Mouse (Mus musculus) CD8-positive naive resting alpha-beta T cell, adult 2 months (primary cell): ENCODE measurements at regions not wholly inside any gene's neighbourhood (a gene's known extent, or its start where the extent isn't known, plus 50 kb on each side); places are given as distances from the start of the nearest gene placed in this dataset.

Experiments used
- DNase-seq, 2 experiments: peaks; one replicate each; pipeline ENCODE4 v3.0.0; 2022; ENCODE audit warnings: low read depth in 2 of 2, low spot score in 2 of 2

DNA sequence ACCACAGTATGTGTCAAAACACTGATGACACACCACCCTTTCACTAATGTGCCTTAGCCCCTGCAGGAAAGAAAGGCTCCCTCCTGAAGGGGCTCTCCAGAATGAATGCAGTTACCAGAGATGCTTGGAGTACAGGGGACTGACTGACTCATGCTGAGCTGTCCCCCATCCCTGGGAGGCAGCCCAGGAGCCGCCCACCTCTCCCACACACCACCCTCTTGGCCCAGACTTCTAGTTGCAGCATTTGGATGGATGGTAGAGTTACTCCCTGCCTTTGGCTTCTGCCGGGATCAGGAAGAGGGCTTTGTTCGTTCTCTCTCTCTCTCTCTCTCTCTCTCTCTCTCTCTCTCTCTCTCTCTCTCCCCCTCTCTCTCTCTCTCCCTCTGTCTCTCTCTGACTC, 53.4 kb upstream of the Jun start:
- no peak for DNase-seq

DNA sequence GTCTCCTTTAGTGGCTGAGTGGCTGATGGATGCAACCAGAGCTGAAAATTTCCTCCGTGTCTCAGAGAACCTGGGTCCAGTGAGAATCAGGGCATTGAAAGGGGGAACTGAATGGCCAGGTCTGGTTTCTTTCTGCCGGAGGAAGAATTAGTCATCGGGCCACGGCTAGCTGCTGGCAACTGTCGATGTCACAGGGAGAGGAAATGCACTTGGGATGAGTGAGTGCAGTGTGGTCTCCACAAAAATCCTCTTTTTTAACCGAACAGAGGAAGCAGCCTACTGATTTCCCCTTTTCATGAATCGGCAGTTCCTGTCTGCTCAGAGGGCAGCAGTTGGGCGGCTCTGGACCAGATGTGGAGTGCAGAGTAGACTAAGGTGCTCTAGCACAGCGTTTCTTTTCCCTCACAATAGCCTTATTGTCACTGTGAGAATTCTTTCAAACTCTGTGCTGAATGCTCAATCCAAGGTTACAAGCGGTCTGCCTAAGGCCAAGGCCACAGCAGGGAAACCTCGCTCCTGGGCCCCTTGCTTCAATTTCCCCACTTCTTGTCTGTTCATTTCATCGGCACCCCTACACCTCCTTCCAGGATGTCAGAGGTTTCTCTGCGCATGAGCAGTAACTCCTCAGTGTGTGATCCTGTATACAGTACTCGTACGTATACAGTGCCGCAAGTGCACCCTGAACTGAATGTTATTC, 54.1 kb upstream of the Jun start:
- peak; percentile 25 to 42 for DNase-seq

DNA sequence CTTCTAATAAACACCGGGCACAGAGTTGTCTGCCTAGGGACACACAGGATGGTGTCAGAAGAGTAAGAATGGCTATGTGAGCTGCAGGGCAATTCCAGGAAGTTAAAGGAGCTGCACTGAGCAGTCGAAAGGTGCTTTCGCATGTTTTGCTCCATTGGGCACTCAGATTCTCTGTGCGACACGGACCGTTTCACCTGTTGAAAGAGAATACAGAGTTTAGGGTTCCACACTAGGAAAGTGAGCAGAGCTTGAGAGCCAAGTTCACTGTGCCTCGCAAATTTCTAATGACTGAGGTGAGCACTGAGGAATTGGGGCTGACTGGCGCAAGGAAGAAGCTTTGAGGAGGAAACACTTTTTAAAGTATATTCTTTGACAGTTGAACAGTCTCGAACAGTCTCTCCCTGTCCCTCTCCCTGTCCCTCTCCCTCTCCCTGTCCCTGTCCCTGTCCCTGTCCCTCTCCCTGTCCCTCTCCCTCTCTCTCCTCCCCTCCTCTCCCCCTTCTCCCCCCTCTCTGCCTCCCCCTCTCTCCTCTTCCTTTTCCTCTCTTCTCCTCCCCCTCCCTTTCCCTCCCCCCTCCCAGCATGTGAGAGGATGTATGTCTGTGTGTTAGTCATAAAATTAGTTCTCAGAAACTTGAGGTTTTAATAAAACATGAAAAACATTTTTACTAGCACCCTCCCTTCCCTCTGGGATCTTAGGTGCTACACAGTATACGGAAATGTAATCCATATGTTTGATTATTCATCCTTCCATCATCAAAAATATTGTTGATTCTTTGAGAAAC, 55.1 kb upstream of the Jun start:
- peak; percentile 4 to 12 for DNase-seq

DNA sequence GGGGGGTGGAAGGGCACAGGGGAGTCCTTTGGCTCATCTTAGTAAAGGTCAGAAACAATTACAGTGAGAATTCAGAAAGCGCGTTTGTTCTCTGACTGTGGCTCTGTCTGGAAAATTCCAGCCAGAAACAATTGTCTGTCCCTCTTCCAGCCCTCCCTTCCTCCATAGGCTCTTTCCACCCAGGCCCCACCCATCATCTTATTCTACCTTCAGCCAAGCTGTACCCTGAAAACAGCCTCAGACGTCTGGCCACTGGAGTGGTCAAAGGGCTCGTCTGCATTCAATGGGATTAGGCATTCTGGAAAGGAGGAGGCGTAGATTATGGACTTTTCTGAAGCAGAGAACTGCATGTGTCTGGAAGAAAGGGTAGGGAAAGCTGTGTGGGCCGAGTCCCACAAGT, 56.8 kb upstream of the Jun start:
- DNase-seq = no peak

DNA sequence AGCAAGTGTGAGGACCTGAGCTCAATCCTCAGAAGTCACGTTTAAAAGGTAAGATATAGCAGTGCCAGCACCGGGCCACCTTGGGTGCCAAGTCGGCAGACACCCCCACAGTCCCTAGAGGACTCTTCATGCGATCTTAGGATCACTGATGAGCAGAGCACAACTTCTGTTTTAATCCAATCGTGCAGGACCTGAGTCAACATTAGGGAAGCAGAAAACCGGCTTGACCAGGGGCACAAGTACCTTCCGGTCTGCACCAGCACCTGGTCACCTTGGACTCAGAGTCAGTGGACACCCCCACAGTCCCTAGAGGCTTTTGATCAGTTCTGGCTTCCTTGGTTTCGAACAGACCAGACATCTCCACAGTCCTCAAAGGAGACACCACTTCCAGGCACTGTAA, 58.8 kb upstream of the Jun start:
- DNase-seq = no peak

DNA sequence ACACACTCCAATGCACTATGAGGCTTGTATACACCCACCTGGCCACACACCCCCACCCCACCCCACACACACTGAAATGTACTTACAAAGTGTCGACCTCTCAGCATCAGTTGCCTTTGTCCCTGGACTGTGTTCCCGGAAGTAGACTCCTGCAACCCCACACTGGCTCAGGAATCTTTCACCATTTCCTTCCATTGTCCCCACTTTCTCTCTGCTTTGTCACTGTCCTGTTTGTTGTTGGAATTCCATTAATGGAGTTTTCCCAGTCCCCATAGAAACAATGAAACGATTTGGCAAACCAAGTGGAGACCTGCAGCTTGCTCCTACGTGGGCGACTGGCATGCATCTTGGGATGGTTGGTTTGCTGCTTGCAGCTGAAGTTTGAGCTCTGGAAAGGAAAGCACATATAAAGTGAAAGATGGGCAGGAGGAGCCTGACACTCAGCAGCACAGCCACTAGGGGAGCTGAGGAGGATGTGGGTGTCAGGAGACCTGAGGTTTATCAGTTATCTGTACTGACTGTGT, 65.2 kb upstream of the Jun start:
- no peak for DNase-seq

DNA sequence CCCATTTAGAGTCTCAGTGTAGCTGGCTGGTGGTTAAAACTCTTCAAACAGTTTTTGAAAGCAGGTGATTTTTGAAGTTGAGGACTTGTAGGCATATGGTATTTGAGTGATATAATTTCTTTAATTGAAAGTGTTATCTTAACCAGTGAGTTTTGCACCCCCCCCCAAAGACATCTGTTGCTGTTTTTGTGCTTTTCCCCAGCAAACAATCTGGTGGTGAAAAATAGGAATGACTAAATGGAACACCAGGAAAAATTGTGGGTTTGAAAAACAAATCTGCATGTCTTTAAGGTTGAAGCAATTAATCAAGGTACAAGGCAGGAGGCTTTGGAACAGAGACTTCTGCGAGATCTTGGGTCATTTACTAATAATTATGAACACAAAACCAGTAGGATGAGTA, 68.9 kb upstream of the Jun start:
- no peak for DNase-seq

DNA sequence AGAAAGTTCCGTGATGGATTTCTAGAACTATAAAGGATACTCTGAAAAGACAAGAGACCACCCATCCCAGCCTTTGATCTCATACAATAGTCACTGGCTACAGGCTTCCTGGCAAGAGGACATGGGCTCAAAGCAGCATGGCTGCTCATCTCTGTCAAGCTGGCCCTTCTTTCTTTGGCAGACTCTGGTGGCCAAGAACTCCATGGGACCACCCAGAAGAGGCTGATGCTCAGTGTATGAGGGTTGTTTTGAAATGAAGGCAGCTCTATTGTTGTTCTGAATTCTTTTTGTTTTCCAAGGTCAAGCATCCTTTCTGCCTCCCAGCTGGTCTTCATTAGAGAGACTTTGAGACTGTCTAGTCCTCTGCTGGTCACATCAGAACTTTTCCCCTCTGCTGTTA, 73.3 kb upstream of the Jun start:
- no peak for DNase-seq

DNA sequence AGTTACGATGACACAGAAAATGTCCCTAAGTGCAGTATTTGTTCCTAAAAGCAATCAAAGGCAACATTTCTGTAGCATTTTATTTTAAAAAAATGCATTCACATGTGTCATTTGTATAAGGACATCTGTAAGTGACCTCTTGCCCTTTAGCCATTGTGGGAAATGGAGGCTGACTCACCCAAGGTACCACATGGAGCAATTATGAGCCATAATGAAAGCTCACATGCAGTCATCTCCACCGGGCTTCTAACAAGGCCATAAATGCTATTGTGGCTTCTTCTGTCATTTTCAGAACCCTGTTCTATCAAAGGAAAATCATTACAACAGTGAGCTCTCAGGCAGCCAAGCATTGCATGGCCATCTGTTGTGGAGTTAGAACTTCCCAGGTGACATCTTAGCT, 75.9 kb upstream of the Jun start:
- no peak for DNase-seq

DNA sequence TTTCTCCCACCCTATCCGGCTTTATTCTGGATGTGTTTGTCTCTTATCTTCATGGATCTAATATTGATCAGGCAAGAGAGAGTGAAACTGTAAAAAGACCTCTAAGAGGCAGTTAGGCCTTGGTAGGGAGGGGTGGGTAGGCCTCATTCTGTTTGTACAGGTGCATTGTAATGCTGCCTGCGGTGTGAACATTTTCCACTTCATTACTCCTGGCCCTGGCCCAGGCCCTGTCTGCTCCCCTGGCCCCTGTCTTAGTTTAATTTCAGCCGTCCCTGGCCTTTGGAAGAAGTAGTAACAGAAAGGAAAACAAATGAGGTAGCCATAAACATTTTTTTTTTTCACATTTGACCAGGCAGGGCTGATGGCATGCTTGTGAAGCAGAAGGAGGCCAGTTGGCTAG, 81.8 kb upstream of the Jun start:
- no peak for DNase-seq

DNA sequence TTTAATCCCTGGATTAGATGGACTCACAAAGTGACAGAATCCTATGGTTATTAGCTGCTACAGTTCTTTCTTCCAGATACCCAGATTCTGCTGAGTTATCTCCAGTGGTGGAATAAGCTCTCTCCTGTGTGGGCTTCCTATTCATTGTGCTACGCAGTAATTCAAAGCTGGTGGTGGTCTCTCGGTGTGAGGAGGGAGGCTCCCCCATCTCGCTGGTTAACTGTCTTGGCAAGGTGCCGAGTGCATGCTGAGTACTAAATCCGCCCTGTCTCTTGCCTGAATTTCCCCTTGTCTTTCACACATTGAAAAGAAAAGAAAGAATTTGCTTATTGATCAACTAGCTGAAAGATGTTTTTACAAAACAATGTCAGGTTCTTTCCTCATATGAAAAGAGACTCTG, 82.6 kb upstream of the Jun start:
- DNase-seq = no peak

DNA sequence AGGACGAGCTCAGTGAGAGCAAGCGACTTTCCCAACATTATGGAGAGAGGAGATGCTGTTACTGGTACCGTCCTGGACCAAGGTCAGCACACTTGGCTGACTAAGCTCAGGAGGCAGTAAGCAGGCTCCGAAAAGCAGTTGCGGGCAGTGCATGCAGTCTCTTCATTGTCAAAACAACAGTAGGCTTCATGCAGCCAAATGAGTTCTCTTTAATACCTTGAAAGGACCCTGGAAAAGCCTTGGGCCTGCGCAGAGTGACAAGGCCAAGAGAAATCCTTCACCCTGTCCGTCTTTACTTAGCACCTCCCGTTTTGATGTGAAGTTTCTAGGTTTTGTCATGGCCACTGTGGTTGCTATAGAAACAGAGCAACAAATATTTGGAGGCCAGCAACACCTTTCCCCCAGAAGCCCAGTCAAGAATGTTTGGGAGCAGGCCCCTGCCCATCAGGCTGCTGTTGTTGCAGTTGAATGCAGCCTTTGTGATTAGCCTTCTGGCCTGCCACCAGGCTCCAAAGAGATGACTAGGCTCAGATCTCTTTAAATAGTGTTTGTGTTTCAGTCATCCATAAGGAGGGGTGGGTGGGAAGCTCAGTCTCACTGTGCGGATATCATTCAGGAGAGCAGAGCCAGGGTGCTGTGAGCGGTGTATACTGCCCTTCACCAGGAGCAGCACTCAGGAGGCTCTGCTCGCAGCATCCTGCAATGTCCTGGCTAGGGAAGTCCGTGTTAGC, 85.6 kb upstream of the Jun start:
- no peak for DNase-seq

DNA sequence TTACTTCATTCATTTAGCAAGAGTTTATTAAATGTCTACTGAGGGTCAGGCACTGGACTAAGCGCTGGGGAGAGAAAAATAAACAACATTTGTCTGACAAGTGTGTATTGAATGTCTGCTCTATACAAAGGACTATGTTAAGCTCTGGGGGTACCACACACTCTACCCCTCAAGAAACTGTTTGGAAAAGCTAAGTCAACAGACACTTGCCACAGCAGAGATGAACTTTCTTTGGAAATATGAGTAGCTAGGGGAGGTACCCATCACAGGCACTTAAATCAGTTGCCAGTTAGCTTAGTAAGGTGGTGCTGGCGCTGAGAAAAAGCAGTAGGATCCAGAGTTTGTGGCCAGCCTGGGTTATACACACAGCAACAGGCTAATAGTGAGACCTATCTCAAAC, 86.7 kb upstream of the Jun start:
- no peak for DNase-seq

DNA sequence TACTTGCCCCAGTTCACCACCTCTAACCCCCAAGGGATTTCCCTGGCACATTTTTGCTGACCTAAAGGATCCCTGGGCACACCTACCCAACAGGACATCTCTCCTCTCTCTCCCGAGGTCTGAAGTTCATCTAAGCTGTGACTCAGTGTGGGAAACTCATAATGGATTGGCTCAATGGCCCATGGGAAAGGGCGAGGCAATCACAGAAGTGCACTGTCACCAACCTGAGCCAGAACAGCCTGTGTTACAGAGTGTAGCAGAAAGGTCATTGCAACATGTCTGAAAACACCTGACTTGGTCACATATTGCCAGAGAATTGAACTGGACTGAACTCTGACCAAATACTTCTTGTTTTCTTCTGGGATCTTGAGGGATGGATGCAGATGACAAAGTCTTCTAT, 89.2 kb upstream of the Jun start:
- no peak for DNase-seq

DNA sequence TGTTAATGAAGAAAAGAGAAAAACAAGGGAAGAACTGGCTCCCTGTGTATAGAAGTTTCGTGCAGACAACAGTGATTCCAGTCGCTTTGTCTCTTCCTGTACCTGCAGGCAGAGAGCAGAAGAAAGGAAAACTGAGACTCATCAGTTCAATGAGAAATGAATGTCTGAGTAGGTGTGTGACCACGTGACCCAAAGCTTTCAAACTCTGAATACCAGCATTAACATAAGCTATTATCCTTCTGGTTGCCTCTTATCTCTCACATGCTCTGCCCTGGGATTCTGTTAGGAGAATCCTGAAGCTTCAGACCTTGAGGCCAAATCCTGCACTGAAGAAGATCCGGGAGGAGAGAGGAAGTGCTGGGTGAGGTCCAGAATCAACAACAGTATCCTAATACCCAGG, 91.1 kb upstream of the Jun start:
- no peak for DNase-seq

DNA sequence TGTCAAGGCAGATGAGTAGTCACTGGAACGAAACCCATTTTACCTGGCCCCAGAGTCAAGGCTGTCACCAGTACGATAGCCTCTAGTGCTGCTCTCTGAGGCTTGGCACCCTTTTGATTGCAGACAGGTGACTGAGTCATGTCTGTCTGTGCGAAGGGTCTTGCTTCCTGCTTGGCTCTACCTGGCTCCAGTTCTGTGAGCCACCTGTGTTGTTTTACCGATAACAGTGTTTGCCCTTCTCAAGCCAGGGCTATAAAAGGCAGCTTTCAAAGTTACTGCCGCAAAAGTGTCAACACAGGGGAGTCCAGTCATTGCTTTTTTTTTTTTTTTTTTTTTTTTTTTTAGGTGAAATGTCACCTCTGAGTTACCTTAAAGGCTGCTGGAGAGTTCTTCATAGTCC, 91.6 kb upstream of the Jun start:
- no peak for DNase-seq

DNA sequence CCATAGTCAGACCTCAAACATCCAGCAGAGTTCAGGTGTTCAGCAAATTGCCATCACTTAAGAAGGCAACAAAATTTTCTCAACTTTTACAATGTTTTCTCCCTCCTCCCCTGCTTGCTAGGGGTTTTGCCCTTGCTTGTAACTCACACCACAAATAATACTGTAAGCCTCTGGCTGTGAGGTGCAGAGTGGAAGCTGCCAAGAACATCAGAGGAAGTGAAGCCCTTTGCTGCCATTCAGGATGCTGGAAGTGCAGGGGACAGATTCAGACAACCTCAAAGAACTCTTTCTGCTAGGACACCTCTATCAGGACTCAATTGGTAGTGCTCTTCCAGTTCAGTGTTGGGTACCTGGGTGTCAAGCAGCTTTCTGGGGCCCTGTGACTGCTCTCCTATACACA, 92.4 kb upstream of the Jun start:
- DNase-seq = no peak

DNA sequence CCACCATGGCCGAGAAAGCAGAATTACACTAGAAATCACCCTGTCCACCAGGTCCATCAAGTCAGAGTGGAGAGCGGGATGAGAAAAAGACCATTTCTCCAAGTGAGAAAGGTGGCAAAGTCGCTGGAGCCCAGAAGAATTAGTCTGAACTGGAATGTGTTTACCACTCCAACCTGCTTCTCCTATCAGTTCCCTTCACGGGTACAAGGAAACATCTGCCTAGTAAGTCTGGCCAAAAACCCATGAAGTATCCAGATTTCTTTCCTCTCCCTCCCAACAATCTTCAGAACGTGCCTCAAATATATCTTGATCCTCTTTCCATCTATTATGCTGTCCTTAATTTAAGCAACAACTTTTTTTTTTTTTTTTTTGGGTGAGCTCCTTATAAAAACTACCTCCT, 94.2 kb upstream of the Jun start:
- no peak for DNase-seq

DNA sequence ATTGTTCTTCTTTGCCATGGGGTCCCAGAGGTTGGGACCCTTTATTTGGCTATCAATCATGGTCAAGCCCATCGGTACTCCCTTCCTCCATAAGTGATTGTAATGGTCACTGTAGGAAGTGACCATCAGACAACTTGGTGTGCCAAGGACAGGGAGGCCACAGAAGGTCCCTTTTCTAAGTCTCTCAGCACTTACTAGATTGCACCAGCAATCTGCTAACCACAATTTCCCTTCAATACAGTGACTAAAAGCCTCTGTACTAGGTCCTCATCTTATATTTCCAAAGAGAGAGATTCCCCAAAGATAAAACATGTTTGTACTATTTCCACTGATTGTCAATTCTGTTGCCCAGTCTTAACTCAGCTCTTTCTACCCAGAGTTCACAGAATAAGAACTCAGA, 96.6 kb upstream of the Jun start:
- no peak for DNase-seq

DNA sequence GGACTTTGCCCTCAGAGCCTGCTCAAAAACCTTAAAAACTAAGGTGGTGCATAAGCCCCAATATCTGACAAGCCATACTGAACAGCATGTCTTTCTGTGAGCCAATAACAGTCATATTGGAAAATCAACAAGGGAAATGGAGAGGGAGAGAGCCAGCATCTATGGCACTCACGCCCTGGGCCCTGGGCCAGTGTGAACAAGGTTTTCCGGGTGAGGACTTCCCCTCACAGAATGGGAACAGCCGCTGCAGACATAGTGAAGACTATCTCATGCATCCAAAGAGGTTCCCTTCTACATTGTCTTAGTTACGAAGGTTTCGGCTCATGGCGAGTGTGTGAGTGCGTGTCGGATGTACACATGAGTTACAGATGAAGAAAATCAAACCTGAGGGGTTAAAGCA, 99.7 kb upstream of the Jun start:
- no peak for DNase-seq

DNA sequence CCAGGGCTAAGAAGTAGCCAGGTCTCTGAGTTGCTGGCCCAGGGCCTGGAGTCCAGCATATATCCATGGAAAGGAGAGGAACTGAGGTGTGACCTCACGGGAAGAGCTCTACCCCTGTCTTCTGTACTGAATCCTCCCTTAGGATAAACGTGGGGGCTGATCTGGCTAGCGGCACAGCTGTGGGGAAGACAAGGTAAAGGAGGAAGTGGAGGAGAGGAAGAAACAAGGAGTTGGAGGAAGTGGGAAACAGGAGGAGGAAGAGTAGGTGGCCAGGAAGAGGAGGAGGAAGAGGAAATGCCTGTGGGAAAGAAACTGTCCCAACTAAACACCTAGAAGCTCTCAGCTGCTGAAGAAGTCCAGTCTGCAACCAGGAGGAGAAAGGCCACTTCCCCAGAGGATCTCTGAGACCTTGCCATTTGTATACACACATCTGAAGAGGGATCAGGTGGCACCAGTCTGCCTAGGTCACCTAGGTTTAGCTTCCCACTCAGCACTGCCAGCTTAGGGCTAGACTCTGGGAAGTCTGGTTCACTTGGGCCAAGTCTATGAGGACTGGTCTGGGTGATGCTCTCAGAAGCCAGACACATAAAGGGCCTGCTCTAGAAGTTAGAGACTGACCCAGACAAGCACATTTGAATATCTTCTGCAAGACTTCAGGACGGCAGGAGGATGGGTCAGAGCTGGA, 100.6 kb upstream of the Jun start:
- DNase-seq = no peak
